Mouse (Mus musculus): ENCODE data around the gene Lman1l.
A peak's percentile ranks its signal among the peaks of the same experiment; 100 is the strongest.

The Lman1l gene

DNA sequence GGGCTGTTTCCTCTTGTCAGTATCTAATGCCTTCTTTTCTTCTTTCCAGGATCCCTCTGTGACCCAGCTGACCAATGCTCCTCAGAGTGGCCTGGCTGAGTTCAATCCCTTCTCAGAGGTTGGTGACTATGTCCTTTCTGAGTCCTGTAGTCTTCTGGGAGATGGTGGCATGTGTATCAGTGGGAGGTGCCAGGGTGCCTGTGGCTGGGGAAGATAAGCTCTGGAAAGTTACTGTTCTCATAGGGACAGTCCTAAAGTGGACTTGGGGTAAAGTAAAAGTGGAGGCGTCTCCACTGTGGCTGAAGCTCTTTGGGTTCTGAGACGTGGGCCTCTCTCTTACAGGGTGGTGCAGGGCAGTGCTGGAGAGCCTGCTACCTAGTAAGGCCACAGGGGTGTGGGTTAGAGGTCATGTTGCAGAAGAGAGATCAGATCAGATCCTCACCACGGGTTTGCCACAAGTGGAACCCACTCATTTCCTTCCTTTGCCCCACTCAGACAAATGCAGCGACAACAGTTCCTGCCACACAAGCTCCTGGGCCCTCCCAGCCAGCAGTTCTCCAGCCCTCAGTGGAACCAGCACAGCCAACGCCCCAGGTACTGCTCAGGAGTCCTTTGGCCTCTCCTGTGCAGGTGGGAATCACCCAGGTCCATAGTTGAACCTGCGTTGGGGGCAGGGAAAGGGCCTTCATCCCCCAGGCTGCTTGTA lies 43.3 kb downstream of the Lman1l start:
- DNase-seq (ENCODE audit: extremely low spot score), result no peak

DNA sequence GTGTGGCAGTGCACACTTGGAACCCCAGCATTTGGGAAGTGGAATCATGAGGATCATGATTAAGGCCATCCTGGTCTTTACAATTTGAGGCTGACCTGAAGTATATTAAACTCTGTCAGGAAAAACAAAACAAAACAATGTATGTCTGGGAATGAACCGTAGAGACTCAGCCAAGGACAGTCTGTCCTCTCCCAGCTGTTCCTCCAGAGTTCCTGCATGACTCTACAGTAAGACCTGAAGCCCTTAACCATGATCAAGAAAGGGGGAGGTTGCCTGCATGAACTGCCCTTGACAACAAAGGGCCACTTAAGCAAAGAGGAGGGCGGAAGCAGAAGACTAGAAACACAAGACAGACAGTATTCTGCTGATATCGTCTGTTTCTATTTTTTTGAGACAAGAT lies 45.0 kb downstream of the Lman1l start:
- no peak for DNase-seq (ENCODE audit: extremely low spot score)

DNA sequence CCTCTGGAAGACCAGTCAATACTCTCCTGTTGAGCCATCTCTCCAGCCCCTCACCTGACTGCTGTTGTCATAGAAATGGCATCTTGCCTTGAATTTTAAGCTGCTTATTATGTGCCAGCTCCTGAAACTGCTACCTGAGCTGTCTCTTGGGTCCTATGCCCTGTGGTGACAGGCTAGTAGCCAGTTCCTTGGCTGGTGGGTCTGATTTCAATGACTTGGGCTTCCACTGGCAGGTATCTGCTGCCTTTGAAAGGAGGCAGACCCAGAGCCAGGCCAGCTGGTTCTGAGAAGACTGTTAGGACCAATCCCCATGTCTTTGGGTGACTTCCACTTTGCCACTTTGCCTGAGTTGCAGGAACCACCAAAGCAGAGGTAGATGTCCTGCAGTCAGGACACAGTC lies 46.2 kb downstream of the Lman1l start:
- DNase-seq (ENCODE audit: extremely low spot score), result no peak

GRCm38 (mm10) chr9:57568500-57568899 lies 52.1 kb downstream of the Lman1l start:
- DNase-seq (ENCODE audit: extremely low spot score), result no peak

- DNase-seq (ENCODE audit: extremely low spot score), result no peak
Observed at GRCm38 (mm10) chr9:57566846-57567245, 53.7 kb downstream of the Lman1l start.

DNA sequence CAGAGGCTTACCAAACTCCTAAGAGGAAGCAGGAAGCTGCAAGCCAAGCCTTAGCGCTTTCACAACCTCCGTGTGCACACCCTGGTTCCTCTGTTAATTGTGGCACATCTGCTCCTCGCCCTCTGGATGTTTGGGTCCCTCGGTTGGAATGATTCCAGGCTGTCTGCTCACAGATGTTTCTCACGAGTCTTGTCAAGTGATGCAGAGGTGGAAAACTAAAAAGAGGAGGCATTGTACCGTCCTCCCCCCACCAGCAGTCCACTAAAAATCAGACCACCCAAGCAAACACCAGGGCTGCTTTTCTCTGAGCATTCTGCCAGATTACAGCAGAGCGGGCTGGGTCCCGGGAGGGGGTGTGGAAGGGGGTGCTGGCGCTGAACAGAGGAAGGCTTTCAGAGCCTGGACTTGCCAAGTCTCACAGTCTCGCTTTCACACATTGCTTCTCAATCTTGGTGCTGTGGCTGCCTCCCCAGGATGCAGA lies 54.8 kb downstream of the Lman1l start:
- DNase-seq (ENCODE audit: extremely low spot score), result no peak

GRCm38 (mm10) chr9:57564609-57565008 lies 56.0 kb downstream of the Lman1l start:
- no peak for DNase-seq (ENCODE audit: extremely low spot score)

GRCm38 (mm10) chr9:57562896-57563372 lies 57.6 kb downstream of the Lman1l start:
- no peak for DNase-seq (ENCODE audit: extremely low spot score)

GRCm38 (mm10) chr9:57561711-57562099 lies 58.9 kb downstream of the Lman1l start:
- DNase-seq (ENCODE audit: extremely low spot score), result no peak

DNA sequence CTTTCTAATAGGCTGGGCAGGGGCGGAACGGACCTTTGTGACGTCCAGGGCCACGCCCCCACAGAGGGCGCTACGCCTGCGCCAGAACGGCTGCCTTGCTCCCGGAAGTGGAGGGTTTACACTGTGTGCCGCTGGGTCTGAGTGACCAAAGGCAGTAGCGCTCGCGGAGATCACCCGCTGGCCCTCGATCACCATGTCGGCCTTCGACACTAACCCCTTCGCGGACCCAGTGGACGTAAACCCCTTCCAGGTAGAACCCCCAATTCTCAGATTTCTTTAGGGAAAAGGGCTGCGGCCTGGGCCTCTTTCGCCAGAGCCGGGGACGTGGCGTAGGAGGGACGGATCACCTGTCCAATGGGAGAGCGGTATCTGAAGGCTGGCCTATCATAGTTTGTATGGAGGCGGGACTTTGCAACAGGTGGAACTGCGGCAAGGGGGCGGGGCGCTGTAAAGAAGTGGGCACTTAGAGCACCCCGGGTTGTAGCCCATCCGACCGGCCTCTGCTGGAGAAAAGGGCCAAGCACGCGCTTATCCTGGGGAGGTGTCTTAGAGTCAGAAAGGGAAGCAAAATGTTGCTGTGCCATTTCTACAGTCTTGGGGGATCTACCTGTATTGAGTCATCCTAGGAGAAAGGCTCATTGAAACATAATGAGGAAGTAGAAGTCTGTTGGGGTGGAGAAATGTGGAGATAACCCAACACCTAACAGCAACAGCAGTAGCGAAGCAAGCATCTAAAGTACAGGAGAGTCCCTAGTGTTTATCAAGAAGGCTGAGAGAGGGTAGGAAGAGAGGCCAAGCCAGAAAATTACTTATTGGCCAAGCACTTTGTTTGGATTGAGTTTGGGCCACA lies 59.5 kb downstream of the Lman1l start, which contains the start of gene Scamp2:
Gene Scamp2, plus strand, starts transcription at position 83 of the 850 bp plus-strand sequence.
- DNase-seq (ENCODE audit: extremely low spot score), result peak; percentile 93

GRCm38 (mm10) chr9:57560263-57560662 lies 60.3 kb downstream of the Lman1l start:
- DNase-seq (ENCODE audit: extremely low spot score), result peak; percentile 33

GRCm38 (mm10) chr9:57559568-57559967 lies 61.0 kb downstream of the Lman1l start:
- DNase-seq (ENCODE audit: extremely low spot score), result no peak

DNA sequence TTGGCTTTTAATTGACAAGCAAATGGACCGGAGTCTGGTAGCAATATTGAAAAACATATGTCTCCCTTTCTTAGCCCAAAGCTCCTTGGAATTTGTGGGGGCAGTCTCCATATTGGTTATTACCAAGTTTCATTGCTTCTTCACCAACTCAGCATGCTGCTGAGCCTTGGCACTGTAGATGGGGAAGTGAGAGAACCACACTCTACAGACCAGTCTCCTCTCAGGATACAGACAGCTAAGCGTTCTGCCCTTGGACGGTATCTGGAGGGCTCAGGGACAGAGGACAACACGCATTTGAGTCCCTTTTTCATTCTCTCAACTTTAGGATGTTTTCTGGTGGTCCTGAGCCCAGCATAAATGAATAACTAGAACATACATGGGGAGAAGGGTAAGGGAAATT lies 61.9 kb downstream of the Lman1l start:
- no peak for DNase-seq (ENCODE audit: extremely low spot score)

GRCm38 (mm10) chr9:57557215-57557614 lies 63.4 kb downstream of the Lman1l start:
- DNase-seq (ENCODE audit: extremely low spot score), result no peak

Data from embryo, embryonic 9.5 days (tissue).